Mouse (Mus musculus) G1E (cell line): Measurements from ENCODE around the gene Ribc2. TPM values are rescaled to one million over a fixed set of nuclear protein-coding genes. Genes with fewer than 3 reads are reported as not detected.

Source experiments
- ATAC-seq: 2 replicates; pipeline ENCODE4 v1.8.0; 2016; ENCODE audit warnings: mild to moderate bottlenecking; ENCODE audit not compliant: insufficient number of reproducible peaks, poor library complexity, low FRiP score, severe bottlenecking; ENCODE audit errors: extremely low read depth
- DNase-seq: peaks from one replicate; pipeline ENCODE4 v3.0.0; 2012; ENCODE audit warnings: low spot score
- H3K27me3 ChIP-seq: 2 replicates; pipeline ENCODE4 v1.6.1; 2012; ENCODE audit warnings: mild to moderate bottlenecking, low read length, inconsistent platforms; ENCODE audit not compliant: insufficient read depth
- H3K36me3 ChIP-seq: replicated peaks from 2 replicates; pipeline ENCODE3; 2012; ENCODE audit warnings: mild to moderate bottlenecking, inconsistent platforms
- H3K4me1 ChIP-seq: 2 replicates; pipeline ENCODE4 v1.6.1; 2012; ENCODE audit warnings: low read depth, low read length, inconsistent platforms, mixed read lengths; ENCODE audit not compliant: insufficient read depth
- H3K4me3 ChIP-seq: 2 replicates; pipeline ENCODE4 v1.5.1; 2012; ENCODE audit warnings: low read depth, mild to moderate bottlenecking, inconsistent platforms, low read length, moderate library complexity, mixed read lengths
- H3K9me3 ChIP-seq: replicated peaks from 2 replicates; pipeline ENCODE4 v1.6.1; 2012; ENCODE audit warnings: inconsistent platforms
- CTCF ChIP-seq: IDR thresholded peaks from 2 replicates; pipeline ENCODE4 v1.5.1; 2012; ENCODE audit warnings: low read depth, low read length, inconsistent platforms, mixed read lengths
- GATA1 ChIP-seq: IDR thresholded peaks from 2 replicates; pipeline ENCODE4 v1.6.1; 2012; ENCODE audit warnings: borderline replicate concordance, low read length, inconsistent platforms, mixed read lengths
- GATA2 ChIP-seq: IDR thresholded peaks from 2 replicates; pipeline ENCODE4 v1.6.1; 2012; ENCODE audit warnings: low read depth, low read length, inconsistent platforms, borderline replicate concordance
- POLR2AphosphoS5 ChIP-seq: IDR thresholded peaks from 2 replicates; pipeline ENCODE4 v1.6.1; 2012; ENCODE audit warnings: low read depth, low read length, inconsistent platforms; ENCODE audit not compliant: insufficient replicate concordance
- TAL1 ChIP-seq: conservative IDR thresholded peaks from 2 replicates; pipeline ENCODE4 v1.6.1; 2012; ENCODE audit warnings: low read depth, low read length, inconsistent platforms, mixed read lengths
- polyA plus RNA-seq: library from polyadenylated mRNA; stranded (reverse); fragments of >175 nt; gene quantifications from 2 replicates; pipeline ENCODE4 v1.2.3, GENCODE M21; 2012
- total RNA-seq, 2 experiments: library from RNA; stranded (forward) in 1 of 2; stranded (reverse) in 1 of 2; fragments of 200-1000 nt in 1 of 2; fragments of >200 nt in 1 of 2; fragmentation: Nextera tagmentation in 1 of 2; gene quantifications; 2 replicates each; pipeline ENCODE4 v1.2.3; 2014 to 2017

Gene Ribc2
- total RNA-seq (2014; fragmentation: Nextera tagmentation) (not detected in 2 replicates), total RNA-seq (2017) (not detected in 2 replicates), polyA plus RNA-seq (not detected in 2 replicates)

GRCm38 (mm10) chr15:85131275-85132192 lies at the start of gene Ribc2, which contains the start of gene Smc1b:
TSS of gene Ribc2 (plus strand) at chr15:85132078.
TSS of gene Smc1b (minus strand) at chr15:85131964.
- DNase-seq (no peak), ATAC-seq (no peak)
- Histone ChIP-seq H3K9me3 (peaks cover 28% of the 10 kb centered on the region), H3K27me3 (no peaks in the 10 kb centered on the region), H3K4me3 (no peak within 1 kb of the TSS), H3K36me3 (no peaks in the 10 kb centered on the region), H3K4me1 (no peaks in the 10 kb centered on the region)
- TF ChIP-seq GATA1, result no peak
- TF ChIP-seq TAL1, result no peak
- no peak for TF ChIP-seq CTCF
- no peak for TF ChIP-seq POLR2AphosphoS5
- TF ChIP-seq GATA2, result no peak

DNA sequence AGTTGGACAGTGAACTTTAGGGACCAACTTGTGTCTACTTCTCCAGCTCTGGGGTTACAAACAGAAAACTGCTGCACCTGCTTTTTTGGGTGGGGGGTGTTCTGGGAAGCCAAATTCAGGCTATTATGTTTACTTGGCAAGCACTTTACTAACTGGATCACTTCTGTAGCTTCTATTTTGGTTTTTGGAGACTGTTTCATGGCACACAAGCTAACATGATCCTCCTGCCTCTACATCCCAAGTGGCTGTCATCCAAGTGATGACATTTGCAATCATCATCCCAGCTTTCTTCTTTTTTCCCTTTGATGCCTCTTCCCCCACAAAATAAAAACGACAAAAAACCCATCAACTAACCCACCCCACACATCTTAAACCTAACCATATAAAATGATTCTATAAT lies 46.2 kb upstream of the Ribc2 start:
- Histone ChIP-seq H3K27me3 (no peaks in the 10 kb centered on the region), H3K4me1 (no peaks in the 10 kb centered on the region), H3K4me3 (no peak overlapping the region), H3K36me3 (no peaks in the 10 kb centered on the region), H3K9me3 (no peaks in the 10 kb centered on the region)
- ATAC-seq (no peak), DNase-seq (no peak)
- TF ChIP-seq GATA1, result no peak
- TF ChIP-seq TAL1, result no peak
- no peak for TF ChIP-seq CTCF
- no peak for TF ChIP-seq POLR2AphosphoS5

DNA sequence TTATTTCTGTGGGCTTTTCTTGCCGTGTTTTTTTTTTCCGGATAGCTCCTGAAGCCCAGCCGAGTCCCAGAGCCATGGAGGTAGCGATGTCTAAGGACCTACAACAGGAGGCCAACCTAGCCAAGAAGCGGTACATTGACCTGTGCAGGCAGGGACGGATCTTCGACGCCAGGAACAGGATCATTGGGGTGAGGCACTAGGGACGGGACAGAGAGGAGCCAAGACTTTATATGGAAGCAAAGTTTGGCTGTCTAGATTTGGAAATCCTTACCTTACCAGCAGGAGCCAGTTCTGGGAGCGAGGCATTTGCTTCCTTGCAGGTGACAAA lies 279 bp downstream of the Ribc2 start:
- DNase-seq (no peak), ATAC-seq (no peak)
- Histone ChIP-seq H3K27me3 (no peaks in the 10 kb centered on the region), H3K36me3 (no peaks in the 10 kb centered on the region), H3K4me1 (no peaks in the 10 kb centered on the region), H3K4me3 (no peak overlapping the region), H3K9me3 (peaks cover 32% of the 10 kb centered on the region)
- TF ChIP-seq POLR2AphosphoS5, result no peak
- TF ChIP-seq GATA2, result no peak
- TF ChIP-seq GATA1, result no peak
- no peak for TF ChIP-seq TAL1
- no peak for TF ChIP-seq CTCF

- Histone ChIP-seq H3K9me3 (peaks cover 51% of the 10 kb centered on the region), H3K36me3 (no peaks in the 10 kb centered on the region), H3K4me3 (no peak overlapping the region), H3K4me1 (no peaks in the 10 kb centered on the region), H3K27me3 (no peaks in the 10 kb centered on the region)
- DNase-seq, result no peak
- no peak for ATAC-seq
- no peak for TF ChIP-seq GATA2
- no peak for TF ChIP-seq TAL1
- TF ChIP-seq CTCF, result no peak
- TF ChIP-seq POLR2AphosphoS5, result no peak
Measured at GRCm38 (mm10) chr15:85135143-85135542, 3.3 kb downstream of the Ribc2 start.

DNA sequence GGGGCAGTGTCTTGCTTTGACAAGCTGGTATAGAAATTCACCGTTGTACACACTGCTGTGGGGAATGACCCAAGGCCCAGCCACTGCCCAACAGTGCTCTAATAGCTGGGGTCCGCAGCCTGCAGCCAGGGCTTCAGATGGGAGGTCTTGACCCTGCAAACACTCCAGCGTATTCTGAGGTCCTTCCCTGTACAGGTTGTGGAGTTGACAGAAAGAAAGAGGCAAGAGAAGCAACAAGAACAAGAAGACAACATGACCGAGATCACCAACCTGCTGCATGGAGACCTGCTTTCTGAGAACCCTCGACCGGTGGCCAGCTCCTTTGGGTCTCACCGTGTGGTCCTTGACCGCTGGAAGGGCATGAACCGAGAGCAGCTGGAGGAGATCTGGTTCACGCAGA lies 9.4 kb downstream of the Ribc2 start:
- TF ChIP-seq POLR2AphosphoS5 (no peak), TAL1 (no peak), CTCF (no peak), GATA1 (no peak), GATA2 (no peak)
- DNase-seq (no peak), ATAC-seq (no peak)
- H3K4me3 ChIP-seq, result no peak overlapping the region
- peaks cover 62% of the 10 kb centered on the region for H3K9me3 ChIP-seq
- H3K36me3 ChIP-seq, result no peaks in the 10 kb centered on the region
- H3K4me1 ChIP-seq, result no peaks in the 10 kb centered on the region
- no peaks in the 10 kb centered on the region for H3K27me3 ChIP-seq

GRCm38 (mm10) chr15:85142441-85142840 lies 10.6 kb downstream of the Ribc2 start:
- H3K27me3 ChIP-seq, result no peaks in the 10 kb centered on the region

DNA sequence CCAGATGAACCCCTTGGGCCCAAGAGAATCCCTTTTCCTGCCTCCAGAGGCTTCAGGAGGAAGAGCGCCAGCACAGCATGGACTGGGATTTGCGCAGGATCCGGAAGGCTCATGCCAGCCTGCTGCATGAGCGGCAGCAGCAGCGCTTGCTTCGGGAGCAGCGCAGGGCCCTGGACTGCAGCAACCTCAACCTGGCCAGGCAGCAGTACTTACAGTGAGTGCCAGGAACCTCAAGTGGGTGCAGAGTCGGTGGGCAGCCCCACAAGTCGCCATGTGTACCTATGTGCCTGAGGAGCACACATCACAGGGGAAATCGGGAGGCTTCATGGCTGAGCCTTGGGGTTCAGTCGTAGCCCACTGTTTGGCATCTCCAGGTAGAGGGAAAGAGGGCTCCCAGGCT lies 11.3 kb downstream of the Ribc2 start:
- TF ChIP-seq POLR2AphosphoS5 (no peak), GATA2 (no peak), CTCF (no peak), TAL1 (no peak), GATA1 (no peak)
- DNase-seq (no peak), ATAC-seq (no peak)
- Histone ChIP-seq H3K4me3 (no peak overlapping the region; the same call in 1 of the 2 replicates), H3K4me1 (no peaks in the 10 kb centered on the region), H3K9me3 (peaks cover 47% of the 10 kb centered on the region), H3K27me3 (no peaks in the 10 kb centered on the region), H3K36me3 (no peaks in the 10 kb centered on the region)

More at GRCm38 (mm10) chr15:85142441-85142840, 10.6 kb downstream of the Ribc2 start:
- no peak overlapping the region for H3K4me3 ChIP-seq
- DNase-seq, result no peak
- H3K4me1 ChIP-seq, result no peaks in the 10 kb centered on the region
- H3K9me3 ChIP-seq, result peaks cover 52% of the 10 kb centered on the region
- H3K36me3 ChIP-seq, result no peaks in the 10 kb centered on the region
- TF ChIP-seq GATA2 (no peak), CTCF (no peak), POLR2AphosphoS5 (no peak), TAL1 (no peak), GATA1 (no peak)
- no peak for ATAC-seq
